Comparison of ENCODE assay signal across 24 mouse cellular contexts in genomic region chr1:193980571-193980970, GRCm38 (mm10).
DNase-seq lines count a peak whose midpoint lies in the region; ATAC-seq lines count a peak whose summit lies in the region.
"Had no signal": no experiment of that assay in that cellular context is flagged by ENCODE, and none has a peak within 500 bp of the region (broad histone marks: within the 10 kb centered on the region; RNA-seq: fewer than 3 reads in every experiment).

No protein-coding gene starts in this region.

- no peaks in the 10 kb centered on the region for H3K27me3 ChIP-seq in midbrain, embryonic 11.5 days (ENCODE audit: control insufficient read depth, insufficient read depth, low read length)
- H3K27me3 ChIP-seq in midbrain, embryonic 15.5 days (replicated peaks), result no peaks in the 10 kb centered on the region
- H3K27me3 ChIP-seq: forebrain, embryonic 13.5 days; heart, embryonic 15.5 days; hindbrain, embryonic 12.5 days; hindbrain, embryonic 15.5 days had no signal

- H3K4me3 ChIP-seq in midbrain, embryonic 11.5 days (ENCODE audit: low read depth, low read length), result no peak overlapping the region
- H3K4me3 ChIP-seq in midbrain, embryonic 15.5 days, result no peak overlapping the region
- H3K4me3 ChIP-seq: forebrain, embryonic 10.5 days; forebrain, embryonic 13.5 days; heart, embryonic 12.5 days; heart, embryonic 15.5 days; hindbrain, embryonic 12.5 days; hindbrain, embryonic 15.5 days had no signal

- H3K36me3 ChIP-seq in midbrain, embryonic 11.5 days (ENCODE audit: control insufficient read depth, insufficient read depth, low read length), result no peaks in the 10 kb centered on the region
- no peaks in the 10 kb centered on the region for H3K36me3 ChIP-seq in midbrain, embryonic 15.5 days (replicated peaks)
- H3K36me3 ChIP-seq: forebrain, embryonic 10.5 days; heart, embryonic 12.5 days; heart, embryonic 15.5 days; hindbrain, embryonic 12.5 days; hindbrain, embryonic 15.5 days had no signal

- 0 out of 2 replicates have a peak, but pooled peaks have one; percentile 40 for ATAC-seq in midbrain, embryonic 11.5 days (ENCODE audit: low FRiP score)
- no peak for ATAC-seq in midbrain, embryonic 15.5 days (replicated peaks)
- no peak for ATAC-seq in CD4-positive, CD25-positive, alpha-beta regulatory T cell, adult 4 months
- ATAC-seq in frontal cortex, adult (ENCODE audit: low TSS enrichment), result no peak
- ATAC-seq: activated CD4-positive, CD25-positive, alpha-beta regulatory T cell, adult 4 months; forebrain, embryonic 13.5 days; forebrain, postnatal 0 days had no signal

- no peaks in the 10 kb centered on the region for H3K9me3 ChIP-seq in midbrain, embryonic 11.5 days (ENCODE audit: control insufficient read depth, low read length)
- no peaks in the 10 kb centered on the region for H3K9me3 ChIP-seq in midbrain, embryonic 15.5 days
- H3K9me3 ChIP-seq: forebrain, embryonic 10.5 days; forebrain, embryonic 13.5 days; heart, embryonic 12.5 days; heart, embryonic 15.5 days; hindbrain, embryonic 12.5 days; hindbrain, embryonic 15.5 days had no signal

- WGBS in midbrain, embryonic 11.5 days, result 87% methylated on average over 4 of the region's 4 CpGs
- 71% methylated on average over 4 of the region's 4 CpGs for WGBS in midbrain, embryonic 15.5 days

- no peak overlapping the region for H3K9ac ChIP-seq in midbrain, embryonic 11.5 days (ENCODE audit: low read length)
- no peak overlapping the region for H3K9ac ChIP-seq in midbrain, embryonic 15.5 days
- H3K9ac ChIP-seq: forebrain, embryonic 13.5 days; forebrain, postnatal 0 days; heart, embryonic 12.5 days; heart, embryonic 15.5 days; hindbrain, embryonic 12.5 days; hindbrain, embryonic 15.5 days had no signal

- H3K4me2 ChIP-seq in midbrain, embryonic 11.5 days, result no peak overlapping the region
- no peak overlapping the region for H3K4me2 ChIP-seq in midbrain, embryonic 15.5 days
- H3K4me2 ChIP-seq: forebrain, embryonic 13.5 days; heart, embryonic 12.5 days; heart, embryonic 15.5 days; hindbrain, embryonic 12.5 days; hindbrain, embryonic 15.5 days had no signal

- H3K27ac ChIP-seq in midbrain, embryonic 11.5 days (ENCODE audit: low read depth, low read length), result no peak overlapping the region
- no peak overlapping the region for H3K27ac ChIP-seq in midbrain, embryonic 15.5 days
- H3K27ac ChIP-seq: forebrain, embryonic 10.5 days; forebrain, embryonic 13.5 days; heart, embryonic 15.5 days; hindbrain, embryonic 12.5 days; hindbrain, embryonic 15.5 days had no signal

- no peak for DNase-seq in midbrain, embryonic 11.5 days (ENCODE audit: low spot score, missing footprints)
- DNase-seq in adrenal gland, adult (ENCODE audit: inconsistent age in 2 of 2, low spot score in 1 of 2), result peak; percentile 67 to 92
- peak; percentile 27 for DNase-seq in adrenal gland, postnatal 10 days
- DNase-seq in adrenal gland, postnatal 36 days, result peak; percentile 39 to 40
- DNase-seq: B cell, adult 2 months; cerebellum, adult 18-20 months; cerebellum, adult 9-10 months; cerebellum, postnatal 14 days; forebrain, postnatal 0 days; gastrocnemius, postnatal 25 days; heart, adult 18-20 months; heart, postnatal 10 days; heart, postnatal 36 days; kidney, adult 11 months had no signal

- no peaks in the 10 kb centered on the region for H3K4me1 ChIP-seq in midbrain, embryonic 11.5 days (ENCODE audit: control insufficient read depth, insufficient read depth, low read length)
- no peaks in the 10 kb centered on the region for H3K4me1 ChIP-seq in midbrain, embryonic 15.5 days
- H3K4me1 ChIP-seq: forebrain, embryonic 10.5 days; forebrain, embryonic 13.5 days; heart, embryonic 12.5 days; heart, embryonic 15.5 days; hindbrain, embryonic 12.5 days; hindbrain, embryonic 15.5 days had no signal
